Mouse (Mus musculus) limb, embryonic 15.5 days (tissue): ENCODE data around the gene G530012D18Rik. TPM values are rescaled to one million over a fixed set of nuclear protein-coding genes. Genes with fewer than 3 reads are reported as not detected.

Source experiments
- polyA plus RNA-seq: library from polyadenylated mRNA; unstranded; fragments of >200 nt; fragmentation: Nextera tagmentation; extraction: Ambion mirVana; gene quantifications from 2 replicates; pipeline ENCODE4 v1.2.1, GENCODE M21; 2015

Gene G530012D18Rik
- polyA plus RNA-seq, 1 experiment from 2014 or later, result not detected

Other genes with a start within 250 kb of the G530012D18Rik start
- 2.1 and 2.3 TPM in 2 replicates for gene Sp110, start 23.1 kb downstream of the G530012D18Rik start, polyA plus RNA-seq
- 1.4 and 1.9 TPM in 2 replicates for gene Sp140, start 24.7 kb downstream of the G530012D18Rik start, polyA plus RNA-seq
- gene Sp100, start 74.3 kb downstream of the G530012D18Rik start, polyA plus RNA-seq, result 2.2 and 3.0 TPM in 2 replicates
- gene A630001G21Rik, start 203.0 kb downstream of the G530012D18Rik start, polyA plus RNA-seq, result 1.0 and 2.1 TPM in 2 replicates
- gene Cab39, start 217.8 kb downstream of the G530012D18Rik start, polyA plus RNA-seq, result 20.5 and 26.9 TPM in 2 replicates